Mouse (Mus musculus): Measurements from ENCODE around the gene Bmpr1b.

DNA sequence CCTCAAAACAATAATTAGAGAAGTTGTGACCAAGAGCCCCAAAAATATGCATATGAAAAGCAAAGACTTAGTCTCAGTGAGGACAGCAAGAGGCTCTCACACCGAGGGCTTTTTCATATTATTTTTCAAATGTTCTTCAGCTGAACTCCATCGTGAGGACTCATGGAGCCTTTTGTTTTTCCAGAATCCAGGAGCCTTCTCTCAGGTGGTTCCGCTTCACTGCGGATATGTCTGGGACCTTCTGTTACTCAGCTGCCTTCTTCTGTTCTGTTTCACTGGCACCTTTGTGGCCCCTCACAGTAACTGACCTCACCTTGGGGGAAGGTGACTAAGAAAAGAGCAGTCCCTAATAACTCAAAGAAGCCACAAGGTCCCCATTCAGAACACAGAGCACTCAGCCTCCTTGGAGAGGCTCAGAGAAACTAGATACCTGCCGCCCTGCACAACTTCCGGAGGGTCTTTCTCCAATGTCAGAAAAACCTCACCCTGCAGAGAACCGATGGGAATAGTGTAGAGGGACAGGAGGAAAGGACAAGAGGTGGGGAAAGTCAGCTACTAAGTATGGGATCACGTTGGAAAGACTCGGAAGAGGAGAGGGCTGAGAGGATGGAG lies 868 bp downstream of the Bmpr1b start:
- no peak for TF ChIP-seq USF1 (IDR thresholded peaks at IDR 0.05; ENCODE audit: low read depth)
- no peak for TF ChIP-seq MAX (IDR thresholded peaks at IDR 0.05)

Data from C2C12 (cell line).